Mouse (Mus musculus) kidney, postnatal 4 days (tissue): ENCODE measurements around the gene Prpf4.

Experiments used
- DNase-seq, 2 experiments: peaks; one replicate each; pipeline ENCODE4 v3.0.0; 2021; ENCODE audit warnings: mixed read lengths in 2 of 2

The Prpf4 gene

GRCm38 (mm10) chr4:62408601-62409282 lies at the start of gene Prpf4, which contains the start of gene Cdc26:
Gene Prpf4 (plus strand): TSS chr4:62408797.
Gene Cdc26 (minus strand): TSS chr4:62408642.
- peak; percentile 99 for DNase-seq

GRCm38 (mm10) chr4:62359256-62359775 lies 49.3 kb upstream of the Prpf4 start:
- peak in 1 of 2 experiments; percentile 8 for DNase-seq

GRCm38 (mm10) chr4:62360088-62360804 lies 48.4 kb upstream of the Prpf4 start, which contains the start of the genes Fkbp15 and Slc31a1:
Gene Fkbp15 (minus strand): TSS chr4:62360548.
Gene Slc31a1 (plus strand): TSS chr4:62360727.
- DNase-seq: peak; percentile 96 to 97

- no peak for DNase-seq
Observed at GRCm38 (mm10) chr4:62360805-62361455, 47.7 kb upstream of the Prpf4 start.

DNA sequence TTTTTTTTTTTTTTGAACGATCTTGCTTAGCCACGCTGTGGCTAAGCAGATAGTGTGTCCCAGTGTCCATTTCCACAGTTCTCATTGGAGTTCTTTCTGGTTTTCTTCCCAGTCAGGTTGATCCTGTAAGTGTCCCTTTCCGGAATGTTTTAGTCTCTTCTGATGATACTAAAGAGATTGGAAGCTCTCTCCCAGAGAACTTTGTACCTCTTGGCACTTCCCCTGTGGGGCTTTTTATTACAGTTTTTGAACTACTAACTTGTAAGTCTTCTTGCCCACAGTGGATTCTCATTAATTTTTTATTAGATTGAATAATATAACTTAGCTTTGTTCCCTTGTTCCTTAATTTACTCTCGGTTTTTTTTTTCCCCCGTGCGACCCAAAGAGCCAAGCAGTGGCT lies 47.0 kb upstream of the Prpf4 start:
- no peak for DNase-seq

DNA sequence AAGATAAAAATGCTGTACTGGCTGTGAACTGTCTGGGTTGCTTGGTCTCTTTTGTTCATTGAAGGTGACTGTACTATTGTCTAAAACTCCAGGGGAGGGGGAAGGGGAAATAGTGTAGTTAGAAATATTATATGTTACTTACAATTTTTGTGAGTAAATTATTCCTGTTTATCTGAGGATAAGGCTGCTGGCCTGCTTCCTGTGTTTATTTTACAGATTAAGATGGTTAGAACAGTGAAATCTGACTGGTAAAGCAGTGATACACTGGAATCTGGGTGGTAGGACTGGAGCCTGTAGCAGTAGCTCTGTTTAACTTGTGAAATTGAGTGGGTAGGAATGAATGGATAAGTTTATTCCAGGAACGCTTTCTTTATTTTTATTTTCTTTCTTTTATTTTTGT lies 46.6 kb upstream of the Prpf4 start:
- no peak for DNase-seq

DNA sequence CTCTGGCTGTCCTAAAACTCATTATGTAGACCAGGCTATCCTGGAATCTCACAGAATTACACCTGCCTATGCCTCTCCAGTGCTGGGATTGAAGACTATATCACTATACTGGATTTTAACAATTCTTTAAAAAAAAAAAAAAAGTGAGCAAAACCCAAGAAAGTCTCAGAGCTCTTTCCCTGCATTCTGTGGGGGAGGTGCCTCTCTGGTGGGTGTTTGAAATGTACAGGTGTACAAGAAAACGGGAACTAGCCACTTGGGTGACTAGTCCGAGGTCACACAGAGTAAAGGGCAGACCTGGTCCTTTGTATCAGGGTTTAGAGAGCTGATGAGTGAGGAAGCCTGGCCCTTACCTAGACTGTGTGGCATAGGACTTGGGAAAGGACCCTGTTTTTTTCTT lies 46.2 kb upstream of the Prpf4 start:
- no peak for DNase-seq

DNA sequence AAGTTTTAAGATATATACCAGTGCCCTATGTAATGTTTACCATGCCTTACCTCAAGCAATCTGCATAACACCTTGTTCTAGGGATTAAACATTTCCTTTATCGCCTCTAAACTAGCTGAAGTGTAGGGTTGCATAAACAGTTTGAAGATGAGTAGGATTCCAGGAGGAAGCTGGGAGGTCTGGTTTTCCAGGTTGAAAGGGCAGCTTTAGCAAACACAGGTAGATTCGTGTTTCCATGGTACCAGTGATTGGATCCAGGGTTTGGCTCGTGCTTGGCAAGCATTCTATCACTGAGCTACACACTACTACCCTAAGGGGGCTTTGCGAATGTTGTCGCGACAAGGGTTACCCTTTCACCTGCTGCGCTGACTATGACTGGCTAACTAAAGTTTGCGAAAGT lies 44.3 kb upstream of the Prpf4 start:
- DNase-seq: no peak

- DNase-seq: no peak
Observed at GRCm38 (mm10) chr4:62366291-62366690, 42.3 kb upstream of the Prpf4 start.

GRCm38 (mm10) chr4:62367586-62367985 lies 41.0 kb upstream of the Prpf4 start:
- no peak for DNase-seq

- DNase-seq: no peak
Observed at GRCm38 (mm10) chr4:62369091-62369490, 39.5 kb upstream of the Prpf4 start.

DNA sequence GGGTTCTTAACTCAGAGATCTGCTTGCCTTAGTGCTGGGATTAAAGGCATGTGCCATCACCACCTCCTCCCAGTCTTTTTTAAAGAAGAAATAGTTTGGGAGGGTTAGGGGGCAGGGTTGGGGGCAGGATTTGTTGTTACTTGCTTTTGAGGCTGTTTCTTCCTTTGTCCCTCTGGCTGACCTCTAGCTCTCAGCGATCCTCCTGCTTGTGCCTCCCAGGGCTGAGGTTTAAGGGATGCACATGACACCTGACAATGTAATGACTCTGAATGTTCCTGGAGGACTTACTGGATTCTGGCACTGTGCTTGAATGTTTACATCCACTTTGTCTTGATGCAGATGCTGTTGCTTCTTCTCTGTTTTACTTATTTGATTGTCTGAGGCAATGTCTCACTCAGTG lies 36.2 kb upstream of the Prpf4 start:
- no peak for DNase-seq

DNA sequence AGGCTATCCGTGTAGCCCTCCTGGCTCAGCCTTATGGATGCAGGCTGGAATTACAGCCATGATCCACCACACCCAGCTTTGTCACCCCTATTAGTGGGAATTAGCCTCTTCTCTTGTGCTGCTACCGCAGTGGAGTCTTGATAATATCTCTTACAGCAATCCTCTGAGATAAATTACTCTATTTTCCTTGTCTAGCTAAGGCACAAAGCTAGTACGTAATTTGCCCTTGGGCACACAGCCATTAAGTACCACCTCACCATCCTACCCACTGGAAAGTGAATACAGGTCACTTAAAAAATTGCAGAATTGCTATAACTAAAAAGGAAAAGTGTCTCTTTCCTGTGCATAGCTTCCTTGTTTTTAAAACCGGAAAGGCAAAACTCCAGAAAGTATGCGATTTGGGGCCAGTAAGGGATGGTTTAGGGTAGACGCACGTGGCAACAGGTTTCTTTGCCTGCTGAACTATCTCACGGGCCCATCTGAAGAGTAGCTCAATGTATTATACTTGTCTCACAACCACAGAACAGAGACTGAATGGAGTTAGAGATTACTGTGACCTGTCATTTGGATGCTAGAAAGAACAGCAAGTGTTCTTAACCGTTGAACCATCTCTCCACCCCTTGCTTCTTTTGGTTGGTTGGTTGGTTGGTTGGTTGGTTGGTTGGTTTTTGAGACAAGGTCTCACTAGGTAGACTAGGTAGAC lies 35.6 kb upstream of the Prpf4 start:
- no peak for DNase-seq

- DNase-seq: no peak
Observed at GRCm38 (mm10) chr4:62373668-62374067, 34.9 kb upstream of the Prpf4 start.

- no peak for DNase-seq
Observed at GRCm38 (mm10) chr4:62374342-62374741, 34.3 kb upstream of the Prpf4 start.

DNA sequence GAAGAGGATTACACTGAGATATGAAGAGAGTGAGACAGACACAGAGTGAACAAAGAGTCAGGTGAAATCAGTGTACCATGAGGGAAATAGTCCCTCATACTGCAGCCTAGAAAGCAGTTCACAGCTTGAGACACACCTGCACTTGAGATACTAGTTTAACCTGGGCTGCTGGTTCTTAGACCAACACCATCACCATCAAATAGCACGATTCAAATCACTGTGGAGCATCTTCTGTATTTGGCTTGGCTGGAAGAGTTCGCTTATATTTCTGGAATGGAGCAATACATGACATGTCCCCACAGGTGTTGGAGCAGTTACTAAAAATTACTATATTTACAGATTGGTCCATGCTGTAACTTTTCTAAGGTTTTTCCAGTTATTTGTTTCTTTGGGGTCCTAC lies 32.5 kb upstream of the Prpf4 start:
- DNase-seq: no peak

DNA sequence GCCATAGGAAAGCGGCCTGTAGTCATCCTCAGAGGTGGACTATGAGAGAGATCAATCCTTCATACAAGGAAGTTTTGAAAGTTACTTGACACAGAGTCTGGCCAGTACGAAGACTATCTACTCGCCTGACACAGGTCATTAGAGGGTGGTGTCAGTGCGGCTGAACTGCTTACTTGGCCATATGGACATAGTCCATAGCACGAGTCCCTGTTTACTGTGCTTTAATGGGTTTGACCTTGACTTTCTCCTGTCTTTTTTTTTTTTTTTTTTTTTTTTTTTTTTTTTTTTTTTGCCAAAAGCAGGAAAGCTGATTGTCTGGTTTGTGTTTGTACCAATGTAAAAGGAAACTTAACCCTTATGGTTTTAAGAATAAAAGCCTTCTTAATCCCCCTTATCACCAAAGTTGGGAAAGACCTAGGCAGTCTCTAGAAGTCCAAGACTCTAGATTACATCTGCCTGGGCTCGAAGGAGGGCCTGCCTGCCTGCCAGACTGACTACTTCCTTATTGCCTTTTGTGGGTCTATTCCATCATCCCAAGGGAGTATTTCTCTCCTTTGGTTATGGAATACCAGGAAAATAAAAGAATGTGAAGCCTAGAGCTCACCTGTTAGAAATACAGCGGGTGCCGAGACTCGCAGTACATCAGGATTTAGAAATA lies 28.7 kb upstream of the Prpf4 start:
- no peak for DNase-seq

DNA sequence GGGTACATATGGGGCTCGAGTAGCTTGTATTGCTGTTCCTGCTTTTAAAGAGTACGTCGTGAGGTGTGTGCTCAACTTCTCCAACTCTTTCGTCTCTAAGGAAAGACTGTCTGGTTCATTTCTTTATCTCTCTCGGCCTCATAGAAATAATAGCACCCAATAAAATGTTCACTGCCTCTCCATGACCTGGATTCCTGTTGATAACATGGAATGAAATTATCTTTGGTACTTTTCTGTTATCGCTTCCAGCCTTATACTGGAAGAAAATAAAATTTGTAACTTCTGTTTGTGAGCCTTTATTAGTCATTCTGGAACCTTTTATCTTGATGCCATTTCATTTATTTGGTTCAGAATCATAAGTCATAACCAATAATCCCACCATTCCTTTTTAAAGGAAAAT lies 25.4 kb upstream of the Prpf4 start:
- DNase-seq: no peak

GRCm38 (mm10) chr4:62383752-62384151 lies 24.8 kb upstream of the Prpf4 start:
- no peak for DNase-seq

DNA sequence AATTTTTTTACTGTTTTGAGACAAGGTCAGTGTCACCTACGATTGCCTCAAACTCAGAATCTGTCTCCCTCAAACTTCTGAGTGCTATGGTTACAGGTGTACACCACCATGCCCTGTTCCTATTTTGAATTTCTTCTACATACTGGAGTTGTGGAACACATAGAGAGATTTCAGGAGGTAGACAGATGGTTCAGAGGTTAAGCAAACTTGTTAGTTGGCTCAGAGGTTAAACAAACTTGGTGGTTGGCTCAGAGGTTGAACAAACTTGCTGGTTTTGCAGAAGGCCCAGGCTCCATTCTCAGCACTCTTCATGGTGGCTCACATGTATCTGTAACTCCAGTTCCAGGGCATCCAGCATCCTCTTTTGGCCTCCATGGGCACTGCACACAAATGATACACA lies 24.4 kb upstream of the Prpf4 start:
- DNase-seq: no peak

DNA sequence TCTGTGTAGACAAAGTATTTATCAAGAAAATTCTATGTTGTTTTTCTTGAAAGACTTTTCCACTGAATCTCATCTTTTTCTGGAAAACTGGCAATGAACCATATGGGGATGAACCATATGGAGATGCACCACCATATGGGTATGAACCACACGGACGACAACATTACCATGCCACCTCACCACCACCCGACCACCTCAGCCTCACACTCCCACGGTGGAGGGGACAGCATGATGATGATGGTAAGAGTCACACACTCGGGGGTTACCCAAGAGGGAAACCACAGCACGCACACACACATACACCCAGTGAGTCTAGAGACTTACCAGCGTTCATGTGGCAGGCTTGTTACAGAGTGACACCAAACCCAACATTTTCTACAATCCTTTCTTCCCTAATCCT lies 23.2 kb upstream of the Prpf4 start:
- DNase-seq: no peak
